Mouse (Mus musculus) thymus, adult 2 months (tissue): ENCODE measurements around the gene Foxk2. TPM values are rescaled to one million over a fixed set of nuclear protein-coding genes. Genes with fewer than 3 reads are reported as not detected.
"Not testable (repeated sequence)": the region's sequence is repeated elsewhere in the genome, so short reads cannot be mapped to it uniquely, and the experiment has no call there.

Experiments
- DNase-seq: peaks from one replicate; pipeline ENCODE4 v3.0.0; 2021
- H3K27ac ChIP-seq: fragments of 200-500 bp; 2 replicates; pipeline ENCODE4 v1.5.1; 2012; ENCODE audit warnings: low read length, control low read depth; ENCODE audit not compliant: control insufficient read depth, insufficient read depth
- H3K27me3 ChIP-seq: fragments of 200-500 bp; 2 replicates; pipeline ENCODE4 v1.6.1; 2012; ENCODE audit warnings: mild to moderate bottlenecking, low read length, moderate library complexity, mixed read lengths; ENCODE audit not compliant: control insufficient read depth, insufficient read depth
- H3K36me3 ChIP-seq: fragments of 200-500 bp; 2 replicates; pipeline ENCODE4 v1.6.1; 2012; ENCODE audit warnings: mild to moderate bottlenecking, low read length, moderate library complexity; ENCODE audit not compliant: control insufficient read depth, insufficient read depth
- H3K4me1 ChIP-seq: fragments of 200-500 bp; replicated peaks from 2 replicates; pipeline ENCODE4 v1.6.1; 2012; ENCODE audit warnings: low read length; ENCODE audit not compliant: control insufficient read depth, insufficient read depth
- H3K4me3 ChIP-seq: fragments of 200-500 bp; 2 replicates; pipeline ENCODE4 v1.5.1; 2012; ENCODE audit warnings: mild to moderate bottlenecking, low read length, control low read depth, moderate library complexity; ENCODE audit not compliant: control insufficient read depth, insufficient read depth
- CTCF ChIP-seq: fragments of 200-500 bp; IDR thresholded peaks from 2 replicates; pipeline ENCODE4 v1.5.1; 2012; ENCODE audit warnings: mild to moderate bottlenecking, control low read depth, low read length, moderate library complexity, borderline replicate concordance; ENCODE audit not compliant: control insufficient read depth, poor library complexity, insufficient read depth; ENCODE audit errors: extremely low read depth
- POLR2A ChIP-seq: fragments of 200-500 bp; IDR thresholded peaks from 2 replicates; pipeline ENCODE4 v1.6.1; 2012; ENCODE audit warnings: mild to moderate bottlenecking, low read length, control low read depth, moderate library complexity; ENCODE audit not compliant: control insufficient read depth, poor library complexity, insufficient read depth; ENCODE audit errors: extremely low read depth
- WGBS: fragments of 180-500 bp; shearing (Covaris S2); methylation state at CpG from one replicate; pipeline ENCODE4 v1.1.7; 2018; 5-methylcytosine and 5-hydroxymethylcytosine counted together
- polyA plus RNA-seq: library from polyadenylated mRNA; depleted of rRNA; stranded (reverse); fragments of >200 nt; gene quantifications from 2 replicates; pipeline ENCODE4 v1.2.3, GENCODE M21; 2012

Gene Foxk2
- polyA plus RNA-seq, 1 experiment, result 57.5 TPM

- no peak for DNase-seq
- TF ChIP-seq CTCF (no peak), POLR2A (no peak)
- Histone ChIP-seq H3K4me1 (no peaks in the 10 kb centered on the region), H3K36me3 (peaks cover 38% of the 10 kb centered on the region), H3K27me3 (no peaks in the 10 kb centered on the region), H3K27ac (no peak overlapping the region), H3K4me3 (no peak overlapping the region)
- 96% methylated on average over 6 of the region's 6 CpGs for WGBS
These were observed 45.6 kb downstream of the Foxk2 start for GRCm38 (mm10) chr11:121305371-121305770.

- no peak overlapping the region for H3K27ac ChIP-seq
- H3K4me1 ChIP-seq, result no peaks in the 10 kb centered on the region
- TF ChIP-seq POLR2A (no peak), CTCF (no peak)
- peaks cover 30% of the 10 kb centered on the region; the same call in 1 of the 2 replicates for H3K36me3 ChIP-seq
- no peaks in the 10 kb centered on the region for H3K27me3 ChIP-seq
- DNase-seq, result no peak
- no peak overlapping the region for H3K4me3 ChIP-seq
- WGBS, result 98% methylated on average over 8 of the region's 8 CpGs
These were observed 46.8 kb downstream of the Foxk2 start for GRCm38 (mm10) chr11:121306608-121307007.

GRCm38 (mm10) chr11:121307712-121308111 is 47.9 kb downstream of the Foxk2 start:
- 94% methylated on average over 6 of the region's 6 CpGs for WGBS
- not testable (repeated sequence) for H3K27me3 ChIP-seq, H3K4me3 ChIP-seq, DNase-seq, H3K27ac ChIP-seq, H3K4me1 ChIP-seq
- H3K36me3 ChIP-seq, result peaks cover 23% of the 10 kb centered on the region; the same call in 1 of the 2 replicates

DNA sequence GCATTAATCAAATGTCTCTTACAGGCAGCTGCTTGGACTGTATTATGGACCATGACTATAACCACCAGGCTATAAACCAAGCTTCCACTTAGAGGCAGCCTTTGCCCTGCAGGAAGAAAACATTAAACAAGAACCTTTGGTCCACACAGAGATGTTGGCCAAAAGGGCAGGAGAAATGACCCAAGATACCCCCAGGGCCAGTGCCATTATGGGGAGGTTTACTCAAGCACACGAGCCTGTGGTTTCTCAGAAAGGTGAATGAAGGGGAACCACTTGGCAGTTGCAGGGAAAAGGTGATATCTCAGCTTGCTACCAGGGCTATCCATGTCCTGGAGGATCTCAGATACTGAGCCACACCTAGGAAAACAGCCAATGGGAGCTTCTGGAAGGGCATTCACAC is 66.2 kb downstream of the Foxk2 start:
- no peak for DNase-seq
- no peaks in the 10 kb centered on the region for H3K4me1 ChIP-seq
- H3K36me3 ChIP-seq, result peaks cover 36% of the 10 kb centered on the region
- H3K27me3 ChIP-seq, result no peaks in the 10 kb centered on the region
- H3K4me3 ChIP-seq, result no peak overlapping the region
- H3K27ac ChIP-seq, result no peak overlapping the region
- WGBS, result 89% methylated on average over 1 of the region's 1 CpGs
- TF ChIP-seq CTCF (no peak), POLR2A (no peak)

GRCm38 (mm10) chr11:121326681-121327080 is 66.9 kb downstream of the Foxk2 start:
- no peaks in the 10 kb centered on the region for H3K27me3 ChIP-seq
- no peak overlapping the region for H3K4me3 ChIP-seq
- no peak for DNase-seq
- peaks cover 38% of the 10 kb centered on the region for H3K36me3 ChIP-seq
- H3K27ac ChIP-seq, result no peak overlapping the region
- TF ChIP-seq POLR2A (no peak), CTCF (no peak)
- WGBS, result 97% methylated on average over 5 of the region's 5 CpGs
- no peaks in the 10 kb centered on the region for H3K4me1 ChIP-seq

GRCm38 (mm10) chr11:121328206-121328605 is 68.4 kb downstream of the Foxk2 start:
- DNase-seq, result no peak
- TF ChIP-seq POLR2A, result no peak
- TF ChIP-seq CTCF, result no peak
- Histone ChIP-seq H3K27me3 (no peaks in the 10 kb centered on the region), H3K4me1 (no peaks in the 10 kb centered on the region), H3K27ac (no peak overlapping the region), H3K36me3 (peaks cover 51% of the 10 kb centered on the region), H3K4me3 (no peak overlapping the region)
- WGBS, result 97% methylated on average over 9 of the region's 9 CpGs

DNA sequence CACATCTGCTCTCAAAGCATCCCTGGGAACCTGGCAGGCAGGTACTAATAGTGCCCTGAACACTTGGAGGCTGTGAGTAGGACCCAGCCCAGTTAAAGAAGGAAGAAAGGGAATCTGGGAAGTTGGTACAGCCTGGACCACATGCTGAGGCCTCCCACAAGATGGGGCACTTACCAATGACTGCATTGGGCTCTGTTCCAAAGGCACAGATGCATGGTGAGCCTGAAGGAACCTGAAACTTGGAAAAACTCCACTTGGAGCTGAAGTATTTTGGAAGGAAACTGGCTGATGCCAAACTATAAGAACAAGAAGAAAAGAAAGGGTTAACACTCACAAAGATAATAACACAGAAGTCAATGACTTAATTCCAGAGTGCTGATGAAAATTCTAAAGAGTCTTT is 68.8 kb downstream of the Foxk2 start:
- peaks cover 55% of the 10 kb centered on the region for H3K36me3 ChIP-seq
- no peaks in the 10 kb centered on the region for H3K27me3 ChIP-seq
- DNase-seq, result no peak
- no peak overlapping the region for H3K4me3 ChIP-seq
- no peak for TF ChIP-seq CTCF
- no peak for TF ChIP-seq POLR2A
- H3K27ac ChIP-seq, result no peak overlapping the region
- H3K4me1 ChIP-seq, result no peaks in the 10 kb centered on the region
